Mouse (Mus musculus) heart, embryonic 11.5 days (tissue): ENCODE results near the gene Sephs1. TPM values are rescaled to one million over a fixed set of nuclear protein-coding genes. Genes with fewer than 3 reads are reported as not detected.
"Not testable (repeated sequence)": the region's sequence is repeated elsewhere in the genome, so short reads cannot be mapped to it uniquely, and the experiment has no call there.

Source experiments
- ATAC-seq: fragments of 200-750 bp; cut with Nextera tagmentation; replicated peaks from 2 replicates; pipeline ENCODE4 v1.8.0; 2017; ENCODE audit warnings: moderate library complexity; ENCODE audit not compliant: insufficient number of reproducible peaks, low FRiP score, low TSS enrichment
- H3K27ac ChIP-seq: fragments of 300-500 bp; sonication (generic); 2 replicates; pipeline ENCODE4 v1.5.1; 2014; ENCODE audit warnings: mild to moderate bottlenecking, low read depth, low read length
- H3K27me3 ChIP-seq: fragments of 300-500 bp; sonication (generic); 2 replicates; pipeline ENCODE4 v1.6.1; 2014; ENCODE audit warnings: mild to moderate bottlenecking, low read length, mixed read lengths; ENCODE audit not compliant: control insufficient read depth, insufficient read depth
- H3K36me3 ChIP-seq: fragments of 300-500 bp; sonication (generic); 2 replicates; pipeline ENCODE4 v1.6.1; 2014; ENCODE audit warnings: mild to moderate bottlenecking, low read length, moderate library complexity, mixed read lengths; ENCODE audit not compliant: control insufficient read depth, insufficient read depth
- H3K4me1 ChIP-seq: fragments of 300-500 bp; sonication (generic); 2 replicates; pipeline ENCODE4 v1.6.1; 2014; ENCODE audit warnings: low read length; ENCODE audit not compliant: control insufficient read depth, insufficient read depth
- H3K4me2 ChIP-seq: fragments of 300-500 bp; sonication (generic); 2 replicates; pipeline ENCODE4 v1.6.1; 2014; ENCODE audit warnings: mild to moderate bottlenecking, moderate library complexity
- H3K4me3 ChIP-seq: fragments of 300-500 bp; sonication (generic); 2 replicates; pipeline ENCODE4 v1.5.1; 2014; ENCODE audit warnings: low read depth, low read length
- H3K9ac ChIP-seq: fragments of 300-500 bp; sonication (generic); 2 replicates; pipeline ENCODE4 v1.6.1; 2014; ENCODE audit warnings: mild to moderate bottlenecking, low read depth, low read length, moderate library complexity
- H3K9me3 ChIP-seq: fragments of 300-500 bp; sonication (generic); replicated peaks from 2 replicates; pipeline ENCODE4 v1.6.1; 2016; ENCODE audit warnings: low read length; ENCODE audit not compliant: control insufficient read depth
- WGBS: fragments of 180-500 bp; shearing (Covaris S2); extraction: QIAGEN DNeasy Blood & Tissue Kit; methylation state at CpG from one replicate; pipeline ENCODE4 v1.1.7; 2014; ENCODE audit not compliant: insufficient replicate concordance; 5-methylcytosine and 5-hydroxymethylcytosine counted together
- polyA plus RNA-seq: library from polyadenylated mRNA; unstranded; fragments of >200 nt; fragmentation: Nextera tagmentation; extraction: Ambion mirVana; gene quantifications from 2 replicates; pipeline ENCODE4 v1.2.1, GENCODE M21; 2014

Gene Sephs1
- polyA plus RNA-seq, 1 experiment from 2014 or later, result 51.0 TPM

- 83% methylated on average over 9 of the region's 9 CpGs for WGBS
- no peaks in the 10 kb centered on the region for H3K27me3 ChIP-seq
- no peak overlapping the region for H3K27ac ChIP-seq
- no peak for ATAC-seq
- peaks cover 15% of the 10 kb centered on the region; the same call in 1 of the 2 replicates for H3K36me3 ChIP-seq
- no peak overlapping the region for H3K4me2 ChIP-seq
- H3K9me3 ChIP-seq, result no peaks in the 10 kb centered on the region
- no peak overlapping the region for H3K4me3 ChIP-seq
- no peak overlapping the region for H3K9ac ChIP-seq
- no peaks in the 10 kb centered on the region for H3K4me1 ChIP-seq
These were observed 53.2 kb downstream of the Sephs1 start for GRCm38 (mm10) chr2:4934516-4934915.

DNA sequence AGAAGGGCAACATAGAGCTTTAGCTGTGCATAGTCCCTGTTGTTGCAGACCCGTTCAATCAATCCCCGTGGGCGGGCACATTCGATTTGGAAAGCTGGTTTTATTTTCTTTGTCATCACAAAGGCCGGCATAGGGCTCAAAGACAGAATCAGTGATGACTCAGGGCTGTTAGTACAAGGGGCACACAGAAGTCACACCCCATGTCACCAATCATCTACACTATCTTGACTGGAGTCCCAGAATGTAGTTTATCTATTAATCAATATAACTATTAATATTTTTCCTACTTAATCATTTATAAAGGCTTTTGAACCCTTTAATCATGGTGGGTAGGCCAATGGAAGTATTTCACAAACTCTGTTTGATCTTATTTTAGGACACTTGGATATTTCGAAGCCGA is 56.6 kb downstream of the Sephs1 start:
- no peak overlapping the region for H3K4me2 ChIP-seq
- no peak overlapping the region for H3K4me3 ChIP-seq
- no peak overlapping the region for H3K9ac ChIP-seq
- no peaks in the 10 kb centered on the region for H3K4me1 ChIP-seq
- no peak overlapping the region for H3K27ac ChIP-seq
- no peaks in the 10 kb centered on the region for H3K9me3 ChIP-seq
- H3K36me3 ChIP-seq, result 0 out of 2 replicates have a peak, but pooled peaks cover 10% of the 10 kb centered on the region
- WGBS, result 84% methylated on average over 7 of the region's 7 CpGs
- no peak for ATAC-seq
- H3K27me3 ChIP-seq, result no peaks in the 10 kb centered on the region

DNA sequence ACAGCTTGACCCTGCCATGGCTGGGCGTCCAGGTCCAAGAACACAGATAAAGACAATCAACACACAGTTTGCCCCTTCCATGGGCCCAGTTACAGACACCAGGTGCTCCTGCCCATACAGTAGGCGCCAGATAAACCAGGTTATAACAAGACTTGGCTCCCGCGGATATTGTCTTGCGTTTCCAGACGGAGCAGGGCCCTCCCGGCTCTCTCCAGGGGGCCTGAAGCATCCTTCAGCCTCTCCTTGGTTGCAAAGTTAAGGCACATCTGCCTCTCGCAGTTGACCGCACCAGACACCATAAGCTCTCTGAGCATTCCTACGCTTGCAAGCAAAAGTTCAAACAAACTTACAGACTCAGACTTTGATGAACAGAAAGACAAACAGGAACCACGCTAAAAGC is 59.5 kb downstream of the Sephs1 start:
- no peaks in the 10 kb centered on the region for H3K27me3 ChIP-seq
- H3K27ac ChIP-seq, result no peak overlapping the region
- H3K9me3 ChIP-seq, result no peaks in the 10 kb centered on the region; the same call in 1 of the 2 replicates
- no peak overlapping the region for H3K4me3 ChIP-seq
- WGBS, result 84% methylated on average over 11 of the region's 11 CpGs
- no peak overlapping the region for H3K4me2 ChIP-seq
- H3K9ac ChIP-seq, result no peak overlapping the region
- H3K4me1 ChIP-seq, result no peaks in the 10 kb centered on the region
- no peak for ATAC-seq
- H3K36me3 ChIP-seq, result 0 out of 2 replicates have a peak, but pooled peaks cover 9% of the 10 kb centered on the region

- WGBS, result 72% methylated on average over 7 of the region's 8 CpGs
These were observed 68.3 kb downstream of the Sephs1 start for GRCm38 (mm10) chr2:4949691-4950090.

DNA sequence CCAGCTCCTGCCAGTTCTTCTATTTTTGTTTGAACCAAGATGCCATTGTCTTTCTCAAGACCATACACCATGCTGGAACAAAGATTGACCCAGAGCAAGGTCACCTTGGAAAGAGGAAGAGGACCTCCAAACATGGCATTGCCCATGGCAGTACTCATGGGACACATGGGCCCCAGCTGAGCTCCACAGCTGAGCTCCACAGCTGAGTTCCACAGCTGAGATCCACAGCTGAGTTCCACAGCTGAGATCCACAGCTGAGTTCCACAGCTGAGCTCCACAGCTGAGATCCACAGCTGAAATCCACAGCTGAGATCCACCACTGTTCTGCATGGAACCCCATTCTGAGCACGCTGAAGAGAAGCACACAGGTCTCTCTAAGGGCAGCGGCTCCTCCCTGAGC is 69.6 kb downstream of the Sephs1 start:
- Histone ChIP-seq H3K4me1 (no peaks in the 10 kb centered on the region), H3K36me3 (no peaks in the 10 kb centered on the region), H3K9me3 (0 out of 2 replicates have a peak, but pooled peaks cover 3% of the 10 kb centered on the region), H3K4me3 (no peak overlapping the region), H3K9ac (no peak overlapping the region), H3K4me2 (no peak overlapping the region), H3K27me3 (no peaks in the 10 kb centered on the region), H3K27ac (no peak overlapping the region)
- WGBS, result 93% methylated on average over 2 of the region's 2 CpGs
- ATAC-seq, result no peak

More at GRCm38 (mm10) chr2:4949691-4950090, 68.3 kb downstream of the Sephs1 start:
- H3K27me3 ChIP-seq, H3K4me1 ChIP-seq, H3K9me3 ChIP-seq, H3K4me3 ChIP-seq, H3K9ac ChIP-seq, H3K4me2 ChIP-seq, H3K36me3 ChIP-seq, ATAC-seq, H3K27ac ChIP-seq: not testable (repeated sequence)

DNA sequence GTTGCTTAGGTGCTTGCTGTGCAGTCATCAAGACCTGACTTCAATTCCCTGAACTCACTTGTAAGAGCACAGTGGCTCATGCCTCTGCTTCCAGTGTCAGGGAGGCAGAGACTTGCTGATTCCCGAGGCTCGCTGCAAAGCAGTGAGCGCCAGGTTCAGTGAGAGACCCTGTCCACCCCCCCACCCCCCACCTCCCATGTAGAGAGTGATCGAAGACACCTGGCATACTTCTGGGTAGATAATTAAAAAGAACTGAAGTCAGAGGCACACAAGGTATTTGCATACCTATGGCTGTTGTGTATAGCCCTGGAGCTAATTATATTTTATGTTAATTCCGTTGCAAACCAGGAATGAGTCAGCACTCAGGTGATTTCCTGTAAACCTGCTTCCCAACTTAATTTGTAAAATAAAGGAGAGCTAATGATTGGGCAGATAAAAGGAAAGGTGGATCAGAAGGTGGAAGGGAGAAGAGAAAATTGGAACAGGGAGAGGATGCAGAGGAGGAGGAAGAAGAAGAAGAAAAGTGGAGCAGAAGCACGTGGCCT is 72.9 kb downstream of the Sephs1 start:
- no peaks in the 10 kb centered on the region for H3K27me3 ChIP-seq
- H3K36me3 ChIP-seq, result no peaks in the 10 kb centered on the region
- H3K4me1 ChIP-seq, result no peaks in the 10 kb centered on the region
- 79% methylated on average over 6 of the region's 6 CpGs for WGBS
- H3K9me3 ChIP-seq, result 0 out of 2 replicates have a peak, but pooled peaks cover 3% of the 10 kb centered on the region
- no peak overlapping the region for H3K4me3 ChIP-seq
- H3K27ac ChIP-seq, result no peak overlapping the region
- no peak overlapping the region for H3K4me2 ChIP-seq
- no peak overlapping the region for H3K9ac ChIP-seq
- ATAC-seq, result no peak

DNA sequence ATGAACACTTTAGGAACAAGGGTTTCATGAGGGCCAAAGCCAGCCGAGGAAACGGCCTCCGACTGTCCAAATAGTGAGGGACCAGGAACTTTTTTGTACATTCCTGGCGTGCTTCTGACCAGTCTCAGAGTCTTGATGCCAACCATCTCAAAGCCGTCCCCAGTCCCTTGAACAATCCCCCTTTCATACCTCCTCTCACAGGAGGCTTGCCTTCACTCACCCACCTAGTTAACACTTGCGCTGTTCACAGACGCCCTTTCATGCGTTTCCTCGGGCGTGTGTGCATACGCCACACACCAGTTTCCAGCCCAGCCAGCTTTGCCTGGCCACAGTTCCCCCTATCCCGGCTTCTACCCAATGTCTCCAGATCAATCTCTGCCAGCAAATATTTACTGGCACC is 76.7 kb downstream of the Sephs1 start:
- no peak for ATAC-seq

More for the DNA sequence above, 76.7 kb downstream of the Sephs1 start:
- H3K4me3 ChIP-seq, result no peak overlapping the region
- WGBS, result 86% methylated on average over 12 of the region's 12 CpGs
- no peak overlapping the region for H3K9ac ChIP-seq
- H3K36me3 ChIP-seq, result no peaks in the 10 kb centered on the region
- H3K9me3 ChIP-seq, result no peaks in the 10 kb centered on the region
- H3K27me3 ChIP-seq, result no peaks in the 10 kb centered on the region
- H3K4me2 ChIP-seq, result no peak overlapping the region
- H3K27ac ChIP-seq, result no peak overlapping the region
- H3K4me1 ChIP-seq, result no peaks in the 10 kb centered on the region

Other genes with a start within 250 kb of the Sephs1 start
- gene Prpf18, start 229.5 kb upstream of the Sephs1 start, polyA plus RNA-seq, result 29.6 and 34.4 TPM in 2 replicates
- gene Bend7, start 163.7 kb upstream of the Sephs1 start, polyA plus RNA-seq, result 1.3 and 1.9 TPM in 2 replicates
- 110 and 113 TPM in 2 replicates for gene Phyh, start 37.5 kb downstream of the Sephs1 start, polyA plus RNA-seq
- gene Ucma, start 94.6 kb downstream of the Sephs1 start, polyA plus RNA-seq, result not detected in 2 replicates
- 21.4 and 23.2 TPM in 2 replicates for gene Mcm10, start 131.2 kb downstream of the Sephs1 start, polyA plus RNA-seq
- 13.6 and 14.3 TPM in 2 replicates for gene Optn, start 182.5 kb downstream of the Sephs1 start, polyA plus RNA-seq